Mouse (Mus musculus) common myeloid progenitor, adult 5-6 weeks (primary cell): Measurements from ENCODE around the gene Col9a1. TPM values are rescaled to one million over a fixed set of nuclear protein-coding genes. Genes with fewer than 3 reads are reported as not detected.

Source experiments
- ATAC-seq: replicated peaks from 2 replicates; pipeline ENCODE4 v1.8.0; 2016; ENCODE audit warnings: low read depth, mild to moderate bottlenecking, moderate TSS enrichment, inconsistent platforms; ENCODE audit not compliant: poor library complexity, severe bottlenecking
- total RNA-seq: library from RNA; stranded (forward); fragments of 200-1000, 187-1606 nt; gene quantifications from 2 replicates; pipeline ENCODE4 v1.2.3, GENCODE M21; 2017

Gene Col9a1
- total RNA-seq, 1 experiment from 2014 or later: not detected

DNA sequence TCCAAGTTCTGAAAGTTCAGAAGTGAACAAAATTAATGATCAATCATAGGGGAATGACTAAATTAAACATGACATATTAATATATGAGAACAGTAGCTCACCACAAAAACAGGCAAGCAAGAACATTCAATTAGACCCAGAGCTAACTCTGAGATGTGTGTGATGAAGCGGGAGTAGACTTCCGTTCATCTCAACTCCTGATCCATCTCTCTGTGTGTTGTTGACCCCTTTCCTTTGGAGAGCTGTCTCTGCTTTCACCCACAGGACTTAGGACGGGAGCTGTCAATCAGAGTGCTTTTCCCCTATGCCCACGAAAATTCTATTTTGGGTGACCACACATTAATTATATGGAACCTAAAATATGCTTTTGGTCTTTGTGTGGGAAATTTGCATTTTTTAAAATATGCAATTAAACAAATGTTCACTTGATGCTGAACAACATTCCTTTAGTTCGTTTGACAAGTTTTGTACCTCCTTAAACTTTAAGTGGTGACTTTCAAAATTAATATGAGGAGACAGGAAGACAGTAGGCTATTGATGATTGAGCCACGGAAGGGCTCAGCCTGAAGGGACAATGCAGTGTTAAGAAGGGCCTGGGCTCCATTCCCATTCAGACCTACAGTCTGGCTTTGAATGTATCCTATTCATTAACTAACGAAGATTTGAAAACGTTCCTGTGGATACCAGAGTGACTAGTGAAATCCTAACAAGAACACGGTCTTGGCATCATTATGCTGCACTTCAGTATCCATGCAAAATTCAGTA lies 34.4 kb downstream of the Col9a1 start:
- no peak for ATAC-seq

GRCm38 (mm10) chr1:24219041-24219440 lies 41.6 kb downstream of the Col9a1 start:
- no peak for ATAC-seq

- ATAC-seq: no peak
These were observed 44.8 kb downstream of the Col9a1 start for GRCm38 (mm10) chr1:24222231-24222630.

DNA sequence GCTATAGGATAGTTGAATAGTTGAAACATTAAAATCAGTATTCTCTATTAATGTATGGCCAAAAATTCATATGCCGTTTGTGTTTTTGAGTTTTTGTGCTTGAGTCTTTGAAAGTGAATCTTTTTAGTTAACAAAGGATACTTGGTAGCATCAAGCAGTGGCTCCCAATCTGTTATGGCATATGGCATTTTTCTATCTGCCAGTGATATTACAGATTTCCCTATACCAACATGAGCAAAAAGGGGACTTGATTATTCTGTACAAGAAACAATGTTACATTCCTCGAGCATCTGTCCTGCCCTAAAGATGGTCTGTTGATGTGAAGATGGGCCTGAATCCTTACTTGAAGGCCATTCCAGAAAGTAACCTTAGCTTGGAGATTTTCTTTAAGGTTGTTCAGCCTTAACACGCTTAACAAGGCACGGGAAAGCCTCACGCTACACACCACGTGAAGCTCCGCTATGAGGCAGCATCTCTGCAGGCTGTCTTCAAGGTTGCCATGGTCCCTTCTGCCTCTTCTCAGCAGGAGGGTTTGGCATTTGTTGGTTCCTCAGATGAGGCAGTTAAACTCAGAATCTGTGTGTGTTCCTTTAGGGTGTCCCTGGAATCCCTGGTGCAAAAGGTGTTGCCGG lies 45.7 kb downstream of the Col9a1 start:
- no peak for ATAC-seq

DNA sequence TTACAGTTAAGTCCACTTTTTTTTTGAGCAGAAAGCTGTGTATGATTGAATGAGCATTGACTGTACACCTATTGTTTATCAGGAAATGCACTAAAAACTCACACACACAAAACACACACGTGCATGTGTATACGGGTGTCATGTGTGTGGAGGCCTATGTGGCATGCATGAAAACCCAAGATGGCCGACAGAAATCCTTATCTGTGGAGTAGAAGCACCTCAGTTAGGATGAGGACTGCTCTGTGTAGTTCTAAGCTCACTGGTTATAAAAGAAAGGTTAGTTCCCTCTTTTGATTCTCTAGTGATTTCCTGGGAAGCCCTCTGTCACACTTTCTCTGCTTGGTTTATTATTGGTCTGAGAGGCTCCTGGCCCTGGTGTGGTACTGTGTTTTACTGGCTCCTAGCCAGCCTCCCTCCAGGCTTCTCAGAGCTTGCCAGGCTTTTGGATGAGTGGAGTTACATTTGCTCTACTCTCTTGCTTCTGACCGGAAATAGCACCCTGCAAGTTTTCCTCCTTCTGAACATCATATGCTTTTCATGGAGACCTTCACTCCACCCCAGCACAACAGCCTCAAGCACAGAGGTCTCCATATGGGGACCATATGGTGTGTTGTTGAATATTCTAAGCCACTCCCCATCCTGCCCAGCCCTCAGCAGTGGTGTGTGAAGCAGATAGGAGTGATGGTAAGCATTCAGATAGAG lies 48.6 kb downstream of the Col9a1 start:
- no peak for ATAC-seq

DNA sequence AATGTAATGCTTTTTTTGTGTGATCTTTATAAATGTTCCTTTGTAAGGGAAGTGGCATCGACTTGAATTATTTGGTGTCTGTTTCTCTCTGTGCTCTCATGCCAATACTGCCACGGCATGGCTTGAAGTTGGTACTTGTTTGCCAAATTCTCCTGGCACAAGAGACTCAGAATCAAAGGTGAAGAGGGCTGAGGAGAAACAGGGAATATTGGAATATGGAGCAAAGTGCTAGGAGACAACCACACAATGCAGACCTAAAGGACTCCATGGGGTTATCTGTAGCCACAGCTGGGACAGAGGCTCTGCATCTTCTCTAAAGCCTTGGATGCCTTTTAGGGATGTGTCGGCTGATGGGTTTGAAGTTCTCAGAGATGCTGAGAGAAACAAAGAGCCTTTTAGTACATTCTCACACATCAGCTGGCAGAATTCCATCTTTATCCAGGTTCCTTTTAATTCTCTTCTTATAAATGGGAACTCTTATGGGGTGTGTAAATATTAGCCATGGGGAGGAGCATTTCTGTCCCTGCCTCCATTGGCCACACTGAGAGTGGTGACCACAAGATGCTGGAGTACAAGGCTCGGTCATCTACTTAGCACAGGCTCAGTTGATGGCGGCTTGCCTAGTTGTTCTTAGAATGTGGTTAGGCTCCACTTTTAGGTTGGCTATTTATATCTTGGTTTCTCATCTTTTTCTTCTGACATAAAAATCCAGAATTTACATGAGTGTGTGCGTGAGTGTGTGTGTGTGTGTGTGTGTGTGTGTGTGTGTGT lies 49.7 kb downstream of the Col9a1 start:
- no peak for ATAC-seq

GRCm38 (mm10) chr1:24229552-24229951 lies 52.1 kb downstream of the Col9a1 start:
- no peak for ATAC-seq

GRCm38 (mm10) chr1:24230428-24230827 lies 53.0 kb downstream of the Col9a1 start:
- ATAC-seq: no peak

DNA sequence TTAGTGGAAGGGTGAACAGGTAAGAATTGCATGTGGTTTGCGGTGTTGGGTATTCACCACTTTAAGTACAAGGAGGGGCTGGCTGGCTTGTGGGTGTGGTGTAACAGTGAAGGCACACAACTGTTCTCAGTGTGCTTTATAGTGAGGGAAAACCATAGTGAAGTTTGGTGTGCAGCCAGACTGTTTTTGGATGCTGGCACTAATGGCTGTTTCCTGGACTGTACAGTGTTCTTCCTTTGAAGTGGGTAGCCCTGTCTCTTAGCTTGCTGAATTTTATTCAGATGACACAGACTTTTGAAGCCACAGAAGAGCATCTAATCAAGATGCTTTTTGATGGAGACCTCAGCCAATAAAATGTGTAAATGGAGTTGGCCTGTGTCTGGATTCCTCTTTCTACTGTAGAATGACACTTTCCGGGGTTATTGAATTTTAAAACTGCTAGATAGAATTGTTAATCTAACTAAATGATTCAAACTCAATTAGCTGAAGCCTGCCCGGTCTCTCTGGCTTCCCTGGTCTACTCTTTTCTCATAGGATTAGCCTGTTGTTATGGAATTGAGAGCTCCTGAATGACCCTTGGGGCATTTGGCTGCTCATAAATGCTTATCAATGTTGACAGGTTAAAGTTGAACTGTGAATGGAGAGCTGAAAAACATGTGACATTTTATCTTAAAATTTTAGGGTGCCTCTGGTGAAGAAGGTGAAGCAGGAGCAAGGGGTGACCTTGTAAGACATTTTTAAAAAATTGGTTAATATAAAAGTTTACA lies 54.3 kb downstream of the Col9a1 start:
- no peak for ATAC-seq

DNA sequence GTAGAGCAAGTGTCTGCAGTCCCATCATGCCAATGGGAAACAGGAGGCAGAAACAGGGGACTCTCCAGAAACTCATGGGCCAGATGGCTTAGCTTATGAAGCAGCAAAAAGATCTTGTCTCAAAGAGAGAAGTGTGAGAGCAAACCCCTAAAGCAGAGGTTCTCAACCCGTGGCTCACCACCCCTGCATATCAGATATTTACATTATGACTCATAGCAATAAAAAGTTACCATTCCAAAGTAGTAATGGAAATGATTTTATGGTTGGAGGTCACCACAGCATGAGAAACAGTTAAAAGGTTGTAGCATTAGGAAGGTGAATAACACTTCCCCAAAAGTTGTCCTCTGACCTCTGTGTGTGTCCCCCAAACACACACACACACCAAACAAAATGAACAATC lies 58.9 kb downstream of the Col9a1 start:
- ATAC-seq: no peak

GRCm38 (mm10) chr1:24240039-24240691 lies 62.8 kb downstream of the Col9a1 start:
- no peak for ATAC-seq

DNA sequence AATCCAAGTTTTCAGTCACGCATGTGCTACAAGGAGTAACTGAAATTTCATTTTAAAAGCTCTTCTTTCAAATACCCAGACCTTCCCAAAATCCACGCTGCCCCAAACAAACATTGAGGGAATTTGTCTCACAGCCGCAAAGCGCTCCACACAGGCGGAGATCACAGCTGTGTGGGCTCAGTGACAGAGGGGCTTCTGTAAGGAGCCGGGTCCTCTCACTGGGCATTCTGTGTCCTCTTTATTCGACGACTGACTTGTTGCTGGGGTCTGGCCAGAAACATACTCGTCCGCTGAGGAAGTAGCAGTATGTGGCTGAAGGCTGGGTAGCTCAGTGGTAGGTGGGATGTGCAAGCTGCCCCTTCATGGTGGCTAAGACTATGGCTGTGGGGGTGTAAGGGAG lies 67.5 kb downstream of the Col9a1 start:
- ATAC-seq: no peak

DNA sequence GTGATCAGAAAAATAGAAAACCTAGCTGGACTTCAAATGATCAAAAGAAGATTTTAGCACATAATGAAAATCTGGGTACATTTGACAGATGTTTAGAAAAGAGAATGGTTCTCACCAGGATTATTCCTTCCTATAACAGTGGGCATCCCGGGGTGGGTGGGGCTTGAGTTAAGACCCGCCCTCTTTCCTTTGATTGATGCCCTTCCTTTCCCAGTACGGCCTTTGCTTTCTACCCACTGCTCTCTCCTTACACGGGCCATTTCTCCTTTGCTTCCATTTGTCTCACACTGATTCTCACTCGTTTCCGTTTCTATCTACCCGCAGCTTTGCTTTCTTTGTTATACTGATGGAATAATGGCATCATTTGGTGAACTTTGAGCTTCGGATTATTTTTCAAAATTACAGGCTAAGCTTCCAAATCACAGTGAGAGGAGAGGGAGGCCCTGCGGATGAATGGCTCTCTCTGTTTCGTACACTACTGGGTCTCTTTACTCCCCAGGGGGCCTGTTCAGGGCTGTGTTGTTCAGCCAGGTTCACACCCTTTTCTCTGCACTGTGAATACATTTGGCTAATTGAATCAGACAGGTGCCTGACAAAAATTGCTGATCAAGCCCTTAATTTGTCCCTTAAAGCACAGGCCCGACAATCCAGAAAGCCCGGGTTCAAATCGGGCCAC lies 68.4 kb downstream of the Col9a1 start:
- ATAC-seq: no peak

- ATAC-seq: peak; percentile 67
These were observed 71.1 kb downstream of the Col9a1 start for GRCm38 (mm10) chr1:24248294-24249104.

GRCm38 (mm10) chr1:24249105-24249664 lies 71.8 kb downstream of the Col9a1 start:
- ATAC-seq: peak; percentile 86

DNA sequence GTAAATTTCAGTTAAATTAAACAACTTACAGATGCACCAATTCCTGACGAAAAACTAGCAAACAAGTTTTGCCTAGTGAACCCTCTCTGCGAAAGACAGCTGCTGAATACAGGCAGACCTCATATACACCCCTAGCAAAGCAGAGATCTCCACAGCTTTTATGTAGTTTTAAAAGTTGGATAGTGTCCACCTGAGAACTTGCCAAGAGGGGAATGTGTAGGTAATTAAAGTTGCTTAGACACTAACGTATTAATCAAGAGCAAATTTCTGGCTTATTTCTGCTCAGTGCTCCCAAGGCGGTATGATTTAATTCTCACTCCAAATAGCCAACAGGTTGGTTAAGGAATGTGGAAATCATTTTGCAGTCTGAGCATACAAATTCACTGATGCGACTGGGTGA lies 80.6 kb downstream of the Col9a1 start:
- ATAC-seq: no peak

DNA sequence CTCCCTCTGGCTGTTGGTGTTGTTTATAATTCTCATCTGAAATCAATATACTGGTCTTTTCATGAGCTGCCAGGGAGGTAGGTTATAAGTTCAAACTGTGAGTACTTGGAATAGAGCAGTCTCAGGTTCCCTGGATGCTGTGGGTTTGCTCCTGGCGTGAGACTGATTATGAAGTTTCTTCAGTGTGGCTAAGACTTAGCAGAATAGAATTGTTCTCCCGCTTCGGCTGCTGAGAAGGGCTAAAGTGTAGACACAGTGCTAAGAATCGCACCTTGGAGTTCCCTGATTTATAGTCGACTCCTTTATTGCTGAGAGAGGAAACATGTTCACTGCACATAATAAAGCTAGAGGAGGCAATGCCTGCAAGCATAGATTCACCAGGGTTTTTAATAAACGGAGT lies 82.0 kb downstream of the Col9a1 start:
- ATAC-seq: no peak

DNA sequence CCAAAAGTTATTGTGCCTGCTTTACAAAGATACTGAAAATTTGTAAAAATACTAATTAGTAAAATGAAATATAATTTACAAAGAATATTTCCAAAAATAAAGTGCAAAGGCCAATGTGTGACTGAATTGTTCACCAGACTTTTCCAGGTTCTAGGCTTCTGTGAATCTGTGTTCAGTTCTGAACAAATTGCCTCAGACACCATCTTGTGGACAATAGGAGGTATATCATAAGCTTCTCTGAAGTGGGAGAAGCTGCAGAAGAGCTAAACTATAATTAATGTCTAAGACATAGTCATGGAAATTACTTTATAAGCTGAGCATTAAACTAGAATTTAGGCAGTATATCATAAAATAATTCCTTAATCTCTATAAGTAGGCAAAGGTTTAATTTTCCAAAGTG lies 83.8 kb downstream of the Col9a1 start:
- ATAC-seq: no peak
